Mouse (Mus musculus) heart, embryonic 10.5 days (tissue): ENCODE measurements at regions not wholly inside any gene's neighbourhood (a gene's known extent, or its start where the extent isn't known, plus 50 kb on each side); places are given as distances from the start of the nearest gene placed in this dataset.

ENCODE experiments used
- DNase-seq: peaks from one replicate; pipeline ENCODE4 v3.0.0-alpha.2; 2017; ENCODE audit warnings: low spot score
- H3K27ac ChIP-seq: fragments of 300-500 bp; sonication (generic); 2 replicates; pipeline ENCODE4 v1.5.1; 2016; ENCODE audit warnings: mild to moderate bottlenecking
- H3K27me3 ChIP-seq: fragments of 300-500 bp; sonication (generic); 2 replicates; pipeline ENCODE4 v1.6.1; 2016; ENCODE audit warnings: mild to moderate bottlenecking; ENCODE audit not compliant: poor library complexity, insufficient read depth, severe bottlenecking
- H3K36me3 ChIP-seq: fragments of 300-500 bp; sonication (generic); 2 replicates; pipeline ENCODE4 v1.6.1; 2016; ENCODE audit warnings: mild to moderate bottlenecking, moderate library complexity
- H3K4me1 ChIP-seq: fragments of 300-500 bp; sonication (generic); 2 replicates; pipeline ENCODE4 v1.6.1; 2016; ENCODE audit warnings: mild to moderate bottlenecking
- H3K4me3 ChIP-seq: fragments of 300-500 bp; sonication (generic); 2 replicates; pipeline ENCODE4 v1.5.1; 2016; ENCODE audit warnings: mild to moderate bottlenecking, moderate library complexity
- H3K9me3 ChIP-seq: fragments of 300-500 bp; sonication (generic); 2 replicates; pipeline ENCODE4 v1.6.1; 2016; ENCODE audit warnings: mild to moderate bottlenecking, moderate library complexity
- WGBS: fragments of 180-500 bp; shearing (Covaris S2); methylation state at CpG from one replicate; pipeline ENCODE4 v1.1.7; 2016; 5-methylcytosine and 5-hydroxymethylcytosine counted together

DNA sequence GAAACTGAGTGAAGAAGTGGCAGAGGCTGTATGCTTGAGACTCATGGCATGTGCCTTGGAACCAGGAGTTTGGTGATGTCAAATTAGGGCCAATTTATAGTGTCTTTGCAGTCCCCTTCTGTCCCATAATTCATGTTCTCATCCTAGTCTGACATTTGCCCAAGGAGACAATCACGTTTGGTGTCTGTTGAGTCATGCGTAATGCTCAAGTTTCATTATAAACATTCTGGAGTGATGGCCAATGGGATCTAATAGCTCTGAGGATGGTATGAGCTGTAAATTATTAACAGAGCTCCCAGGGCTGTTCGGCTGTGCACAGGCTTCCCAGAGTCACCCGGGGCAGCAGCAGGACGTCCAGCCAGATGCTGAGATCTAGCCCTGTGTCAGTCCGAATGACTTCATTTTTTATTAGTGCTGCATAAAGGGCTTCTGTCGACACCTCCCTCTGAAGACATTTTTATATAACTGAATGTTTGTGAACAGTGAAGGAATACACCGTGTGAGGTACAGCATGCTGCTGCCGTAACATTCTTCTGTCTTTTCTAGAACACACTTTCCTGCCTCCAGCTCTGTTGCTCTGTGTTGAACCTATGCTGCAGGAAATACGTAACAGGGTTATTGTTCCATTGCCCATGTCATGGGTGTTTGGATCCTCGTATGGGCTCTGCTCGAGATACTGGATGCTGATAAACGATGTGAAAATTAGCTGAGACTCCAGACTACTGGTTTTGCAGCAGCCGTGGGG, 268.2 kb downstream of the Fam173b start:
- no peak overlapping the region for H3K4me3 ChIP-seq
- H3K4me1 ChIP-seq: no peaks in the 10 kb centered on the region
- no peaks in the 10 kb centered on the region for H3K9me3 ChIP-seq
- WGBS: 78% methylated on average over 14 of the region's 14 CpGs
- H3K27me3 ChIP-seq: no peaks in the 10 kb centered on the region
- no peak for DNase-seq
- no peaks in the 10 kb centered on the region for H3K36me3 ChIP-seq
- no peak overlapping the region for H3K27ac ChIP-seq

DNA sequence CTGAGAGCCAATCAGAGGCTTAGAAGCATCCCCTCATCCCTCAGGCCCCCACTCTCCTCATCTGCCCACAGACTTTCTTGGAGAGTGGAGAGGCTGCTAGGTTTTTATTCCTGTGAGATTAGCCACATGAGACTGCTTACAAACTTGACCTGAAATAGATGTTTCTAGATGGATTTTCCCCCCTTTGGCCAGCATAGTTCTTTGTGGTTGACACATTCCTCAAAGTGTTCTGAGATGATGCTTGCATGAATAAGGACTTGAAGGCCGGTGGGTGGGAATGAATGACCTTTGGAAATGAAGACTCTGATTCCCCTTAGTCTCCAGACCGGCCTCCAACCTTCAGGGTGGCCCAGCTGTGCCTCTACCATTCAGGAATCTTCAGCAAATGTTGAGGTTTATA, 273.8 kb downstream of the Fam173b start:
- H3K4me1 ChIP-seq: no peaks in the 10 kb centered on the region
- H3K27ac ChIP-seq: no peak overlapping the region
- no peaks in the 10 kb centered on the region for H3K36me3 ChIP-seq
- no peak for DNase-seq
- 88% methylated on average over 2 of the region's 2 CpGs for whole genome bisulfite sequencing
- no peak overlapping the region for H3K4me3 ChIP-seq
- no peaks in the 10 kb centered on the region for H3K27me3 ChIP-seq
- H3K9me3 ChIP-seq: no peaks in the 10 kb centered on the region

DNA sequence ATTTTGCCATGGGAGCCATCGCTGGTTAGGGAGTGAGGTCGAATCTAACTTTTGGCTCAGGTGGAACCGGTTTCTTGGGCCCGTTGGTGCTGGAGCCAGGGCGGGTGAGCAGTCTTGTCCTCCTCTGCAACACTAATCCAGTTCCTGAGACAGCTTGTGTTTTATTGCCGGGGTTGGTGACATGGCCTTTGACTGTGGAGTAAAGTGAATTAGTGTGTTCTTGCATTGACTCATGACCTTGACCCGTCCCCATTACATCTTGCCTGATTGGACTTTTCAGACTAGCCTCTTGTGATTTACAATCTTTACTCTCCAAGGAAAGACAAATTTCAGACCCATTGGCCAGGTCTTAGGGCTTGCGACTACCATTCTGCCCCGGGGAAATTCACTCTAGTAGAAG, 278.8 kb downstream of the Fam173b start:
- WGBS: 89% methylated on average over 9 of the region's 9 CpGs
- no peak overlapping the region for H3K4me3 ChIP-seq
- H3K27ac ChIP-seq: no peak overlapping the region

DNA sequence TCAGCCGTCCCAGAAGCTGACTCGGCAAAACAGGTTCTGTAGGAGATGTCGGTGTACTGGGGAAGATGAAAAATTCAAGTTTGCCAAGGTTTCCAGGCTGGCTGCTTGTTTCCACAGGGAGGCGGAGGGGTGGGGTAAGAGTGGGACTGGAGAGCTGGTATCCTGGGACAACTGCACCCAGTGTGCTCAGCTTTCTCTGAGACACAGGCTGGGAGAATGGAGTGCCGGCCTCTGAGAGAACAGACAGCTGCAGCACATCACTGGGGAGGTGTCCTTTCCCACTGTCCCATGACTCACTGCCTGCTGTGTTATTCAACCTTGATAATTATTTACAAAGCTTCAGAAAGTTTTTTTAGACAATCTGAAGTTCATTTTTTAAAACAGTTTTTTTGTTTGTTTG, 280.7 kb downstream of the Fam173b start:
- no peaks in the 10 kb centered on the region for H3K27me3 ChIP-seq
- no peaks in the 10 kb centered on the region for H3K9me3 ChIP-seq
- DNase-seq: no peak
- H3K4me1 ChIP-seq: no peaks in the 10 kb centered on the region
- H3K4me3 ChIP-seq: no peak overlapping the region
- H3K36me3 ChIP-seq: no peaks in the 10 kb centered on the region
- 76% methylated on average over 5 of the region's 5 CpGs for whole genome bisulfite sequencing
- no peak overlapping the region for H3K27ac ChIP-seq

More for the DNA sequence above, 278.8 kb downstream of the Fam173b start:
- H3K9me3 ChIP-seq: no peaks in the 10 kb centered on the region
- no peak for DNase-seq
- H3K4me1 ChIP-seq: no peaks in the 10 kb centered on the region
- H3K27me3 ChIP-seq: no peaks in the 10 kb centered on the region
- H3K36me3 ChIP-seq: no peaks in the 10 kb centered on the region

DNA sequence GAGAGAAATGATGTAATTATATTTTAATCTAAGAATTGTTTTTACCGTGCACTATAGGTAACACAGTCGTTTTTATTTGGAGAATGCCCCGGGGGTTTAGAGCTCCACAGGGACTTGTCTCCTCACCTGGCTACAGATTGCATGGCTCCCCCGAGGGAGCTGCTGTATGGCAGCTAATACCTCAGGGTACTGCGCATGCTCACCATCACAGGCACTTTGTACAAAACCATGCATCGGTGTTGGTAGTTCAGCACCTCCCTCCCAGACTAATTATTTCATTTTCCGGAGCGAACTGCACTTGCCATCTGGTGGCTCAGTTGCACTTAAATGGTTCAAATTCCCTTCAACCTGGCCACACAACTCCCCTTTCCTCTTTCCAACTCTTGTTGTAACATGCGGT, 281.9 kb downstream of the Fam173b start:
- H3K36me3 ChIP-seq: no peaks in the 10 kb centered on the region
- H3K4me1 ChIP-seq: no peaks in the 10 kb centered on the region
- DNase-seq: no peak
- H3K27ac ChIP-seq: no peak overlapping the region
- WGBS: 88% methylated on average over 9 of the region's 9 CpGs
- H3K9me3 ChIP-seq: no peaks in the 10 kb centered on the region
- H3K4me3 ChIP-seq: no peak overlapping the region
- H3K27me3 ChIP-seq: no peaks in the 10 kb centered on the region

DNA sequence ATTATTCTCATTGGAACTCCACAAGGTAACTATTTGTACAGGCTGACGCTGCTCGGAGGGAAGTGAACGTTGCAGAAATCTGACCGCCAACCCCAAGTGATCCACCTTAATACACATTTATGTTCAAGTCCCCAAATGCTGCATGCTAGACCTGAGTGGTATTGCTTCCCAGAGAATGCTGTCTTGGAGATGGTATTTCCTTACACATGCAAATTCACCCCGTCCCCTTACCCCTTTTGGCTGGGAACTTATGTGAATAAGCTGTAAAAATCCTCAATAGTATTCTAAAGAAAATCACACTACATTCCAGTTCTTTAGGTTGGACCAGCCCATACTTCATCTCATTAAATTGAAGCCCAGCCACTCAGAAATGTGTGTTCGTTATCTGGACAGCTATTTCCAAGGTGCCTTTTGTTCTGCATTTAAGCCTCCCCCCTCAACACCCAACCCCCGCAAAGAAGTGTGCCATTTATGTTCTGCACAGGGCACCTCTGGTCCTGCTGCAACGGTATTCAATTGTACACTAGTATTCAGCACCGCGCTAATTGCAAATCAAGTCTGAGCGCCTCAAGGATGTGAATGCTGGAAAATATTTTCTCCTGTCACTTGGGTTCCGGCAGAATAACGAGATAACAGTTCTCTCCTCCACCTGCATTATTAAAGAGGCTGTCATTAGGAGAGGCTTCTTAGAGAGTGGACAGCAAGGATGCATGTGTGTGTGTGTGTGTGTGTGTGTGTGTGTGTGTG, 278.0 kb upstream of the Tas2r119 start:
- Histone ChIP-seq H3K9me3 (no peaks in the 10 kb centered on the region), H3K27me3 (no peaks in the 10 kb centered on the region), H3K36me3 (no peaks in the 10 kb centered on the region), H3K27ac (no peak overlapping the region), H3K4me3 (no peak overlapping the region), H3K4me1 (peaks cover 6% of the 10 kb centered on the region; the same call in 1 of the 2 replicates)
- no peak for DNase-seq
- WGBS: 75% methylated on average over 13 of the region's 13 CpGs

DNA sequence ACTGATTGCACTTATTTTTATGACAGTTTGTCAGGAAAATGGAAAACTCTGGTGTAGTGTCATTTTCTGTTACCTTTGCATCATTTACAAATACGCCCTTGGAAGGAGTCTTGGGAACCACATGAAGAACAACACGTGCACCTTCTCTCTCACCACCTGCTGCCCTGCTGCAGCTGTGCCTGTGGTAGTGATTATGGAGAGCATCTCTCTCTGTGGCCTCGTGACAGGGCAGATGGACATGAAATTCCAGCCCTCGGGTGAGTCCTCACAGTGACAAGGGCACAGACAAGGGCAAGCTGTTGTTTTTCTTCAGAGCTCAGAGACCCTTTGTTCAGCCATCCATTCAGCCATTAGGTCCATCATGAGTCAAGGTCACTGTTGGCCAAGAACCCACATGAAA, 276.8 kb upstream of the Tas2r119 start:
- H3K36me3 ChIP-seq: no peaks in the 10 kb centered on the region
- 64% methylated on average over 4 of the region's 4 CpGs for WGBS
- no peaks in the 10 kb centered on the region for H3K9me3 ChIP-seq
- H3K27ac ChIP-seq: no peak overlapping the region
- DNase-seq: no peak
- H3K4me1 ChIP-seq: 0 out of 2 replicates have a peak, but pooled peaks cover 2% of the 10 kb centered on the region
- H3K27me3 ChIP-seq: no peaks in the 10 kb centered on the region
- no peak overlapping the region for H3K4me3 ChIP-seq

DNA sequence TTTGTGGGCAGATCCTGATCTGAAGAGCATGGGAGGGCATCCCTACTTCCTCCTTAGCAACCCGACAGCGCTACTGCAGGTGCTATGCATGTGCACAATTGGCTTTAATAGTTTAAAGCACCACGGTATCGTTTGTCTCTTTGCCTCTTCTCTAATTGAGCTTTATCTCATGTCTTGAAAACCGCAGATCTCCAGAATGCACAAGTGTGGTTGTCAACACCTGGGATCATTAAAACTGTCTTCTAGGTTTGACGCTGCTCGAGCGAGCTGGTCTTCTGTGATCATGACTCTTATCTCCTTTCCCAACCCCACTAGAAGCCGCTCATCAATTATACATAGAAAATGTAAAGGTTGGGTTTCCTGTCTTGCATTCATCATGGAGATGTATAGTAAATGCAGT, 268.7 kb upstream of the Tas2r119 start:
- H3K27me3 ChIP-seq: no peaks in the 10 kb centered on the region
- no peaks in the 10 kb centered on the region for H3K9me3 ChIP-seq
- no peaks in the 10 kb centered on the region for H3K36me3 ChIP-seq
- WGBS: 66% methylated on average over 9 of the region's 9 CpGs
- DNase-seq: no peak
- no peak overlapping the region for H3K27ac ChIP-seq
- H3K4me1 ChIP-seq: 0 out of 2 replicates have a peak, but pooled peaks cover 3% of the 10 kb centered on the region
- H3K4me3 ChIP-seq: no peak overlapping the region

DNA sequence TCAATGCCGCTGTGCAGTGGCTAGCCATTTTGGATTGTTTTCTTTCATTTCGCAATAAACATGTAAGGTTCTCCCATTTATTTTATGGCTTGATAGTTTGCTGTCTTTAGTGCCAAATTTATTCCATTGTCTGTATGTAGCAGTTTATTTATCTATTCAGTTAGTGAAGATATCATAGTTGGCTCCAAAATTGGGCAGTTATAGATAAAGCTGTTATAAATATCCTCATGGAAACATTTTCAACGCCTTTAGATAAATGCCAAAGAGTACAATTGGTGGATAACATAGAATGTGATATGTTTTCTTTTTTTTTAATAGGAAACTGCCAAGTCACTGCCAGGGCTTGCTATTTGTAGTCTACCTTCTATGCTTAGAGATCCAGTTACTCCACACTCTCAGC, 265.1 kb upstream of the Tas2r119 start:
- Histone ChIP-seq H3K4me3 (no peak overlapping the region), H3K4me1 (0 out of 2 replicates have a peak, but pooled peaks cover 3% of the 10 kb centered on the region), H3K27ac (no peak overlapping the region), H3K27me3 (no peaks in the 10 kb centered on the region), H3K36me3 (no peaks in the 10 kb centered on the region), H3K9me3 (no peaks in the 10 kb centered on the region)
- 79% methylated on average over 3 of the region's 3 CpGs for WGBS
- no peak for DNase-seq

DNA sequence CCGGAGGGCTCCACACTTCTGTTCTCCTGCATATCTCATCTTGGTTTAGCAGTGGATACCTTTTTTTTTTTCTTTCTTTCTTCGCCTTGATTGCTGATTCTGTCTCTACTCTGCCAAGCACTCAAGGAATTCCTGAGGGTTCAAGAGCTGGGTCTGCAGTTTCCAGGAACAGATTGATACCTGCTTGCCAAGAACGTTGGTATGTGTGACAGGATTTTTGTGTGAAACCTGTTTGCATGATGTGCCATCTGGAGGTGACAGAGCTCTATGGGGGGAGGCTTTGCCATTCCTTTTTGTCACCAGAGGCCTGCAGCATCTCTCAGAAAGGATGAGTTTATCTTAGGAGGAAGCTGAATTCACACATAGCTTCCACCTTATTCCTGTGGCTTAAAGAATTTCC, 255.6 kb upstream of the Tas2r119 start:
- Histone ChIP-seq H3K36me3 (no peaks in the 10 kb centered on the region), H3K4me3 (no peak overlapping the region), H3K27ac (no peak overlapping the region), H3K9me3 (no peaks in the 10 kb centered on the region), H3K27me3 (no peaks in the 10 kb centered on the region), H3K4me1 (no peaks in the 10 kb centered on the region)
- WGBS: 60% methylated on average over 3 of the region's 3 CpGs
- no peak for DNase-seq

DNA sequence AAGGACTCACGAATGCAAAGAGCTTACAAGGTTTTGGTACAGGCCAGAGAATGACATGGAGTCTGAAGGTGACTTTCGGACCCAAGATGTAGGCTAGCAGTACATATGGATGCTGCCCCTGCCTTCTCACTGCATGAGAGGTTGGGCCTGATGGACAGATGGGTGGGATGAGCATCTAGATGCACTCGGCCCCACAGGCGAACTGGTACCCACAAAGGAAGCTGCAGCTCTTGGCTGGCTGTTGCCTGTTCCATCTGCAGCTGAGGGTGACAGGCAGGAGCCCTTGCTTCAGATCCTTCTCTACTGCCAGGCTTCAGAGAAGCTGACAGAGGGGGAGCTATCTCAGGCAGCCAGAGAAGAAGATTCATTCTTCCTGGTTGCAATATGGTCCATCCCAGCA, 216.8 kb upstream of the Tas2r119 start:
- Histone ChIP-seq H3K9me3 (no peaks in the 10 kb centered on the region), H3K27ac (no peak overlapping the region), H3K4me1 (no peaks in the 10 kb centered on the region), H3K27me3 (no peaks in the 10 kb centered on the region), H3K4me3 (no peak overlapping the region), H3K36me3 (no peaks in the 10 kb centered on the region)
- 79% methylated on average over 4 of the region's 4 CpGs for WGBS
- DNase-seq: no peak

DNA sequence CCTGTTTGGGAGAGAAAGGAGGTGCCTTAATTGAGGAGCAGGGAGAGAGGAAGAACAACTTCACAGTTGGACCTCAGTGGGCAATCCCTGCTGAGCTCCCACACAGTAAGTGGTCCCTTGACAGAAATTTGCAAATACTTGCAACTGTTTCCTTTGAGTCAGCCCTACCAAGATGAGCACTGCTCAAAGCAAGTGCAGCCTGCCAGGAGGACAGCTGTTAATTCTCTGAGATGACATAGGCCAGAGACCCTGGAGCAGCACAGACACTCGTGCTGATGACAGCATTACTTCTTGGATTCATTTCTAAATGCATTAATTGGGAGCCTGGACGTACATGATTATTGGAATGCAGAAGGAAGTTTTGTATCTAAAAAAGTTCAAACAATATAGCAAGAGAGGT, 215.1 kb upstream of the Tas2r119 start:
- H3K4me3 ChIP-seq: no peak overlapping the region
- no peaks in the 10 kb centered on the region for H3K27me3 ChIP-seq
- no peak overlapping the region for H3K27ac ChIP-seq
- no peaks in the 10 kb centered on the region for H3K4me1 ChIP-seq
- H3K9me3 ChIP-seq: no peaks in the 10 kb centered on the region
- 44% methylated on average over 2 of the region's 2 CpGs for WGBS
- H3K36me3 ChIP-seq: no peaks in the 10 kb centered on the region
- no peak for DNase-seq

DNA sequence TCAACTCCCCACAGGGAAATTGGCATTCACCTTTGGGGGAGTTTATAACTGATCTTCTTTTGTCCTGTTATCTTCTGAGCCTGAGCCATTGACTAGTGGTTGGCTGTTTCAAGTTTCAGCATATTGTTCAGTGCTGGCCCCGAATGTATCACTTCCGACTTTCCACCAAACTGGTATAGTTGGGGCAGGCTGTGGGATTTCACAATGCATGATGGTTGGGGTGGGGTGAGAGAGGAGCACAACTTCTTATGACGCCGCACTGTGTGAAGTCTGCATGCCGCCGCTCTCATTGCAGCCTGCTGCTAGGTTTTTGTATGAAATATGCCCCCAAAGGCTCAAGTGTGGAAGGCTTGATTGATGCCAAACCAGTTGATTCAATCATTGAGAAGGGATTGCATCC, 212.2 kb upstream of the Tas2r119 start:
- 89% methylated on average over 6 of the region's 6 CpGs for WGBS
- DNase-seq: no peak
- Histone ChIP-seq H3K27me3 (no peaks in the 10 kb centered on the region), H3K36me3 (no peaks in the 10 kb centered on the region), H3K9me3 (no peaks in the 10 kb centered on the region), H3K4me3 (no peak overlapping the region), H3K4me1 (no peaks in the 10 kb centered on the region), H3K27ac (no peak overlapping the region)
